Mouse (Mus musculus) cerebellum, adult 2 months (tissue): Measurements from ENCODE around the gene Igf2. TPM values are rescaled to one million over a fixed set of nuclear protein-coding genes. Genes with fewer than 3 reads are reported as not detected.

Experiments used
- DNase-seq, 2 experiments: peaks; one replicate each; pipeline ENCODE4 v3.0.0; 2021
- H3K27ac ChIP-seq: fragments of 200-500 bp; 2 replicates; pipeline ENCODE4 v1.5.1; 2012; ENCODE audit warnings: low read length, control low read depth, inconsistent platforms; ENCODE audit not compliant: insufficient read depth
- H3K27me3 ChIP-seq: fragments of 200-500 bp; 2 replicates; pipeline ENCODE4 v1.6.1; 2012; ENCODE audit warnings: inconsistent platforms, mild to moderate bottlenecking, low read length, moderate library complexity; ENCODE audit not compliant: control insufficient read depth, insufficient read depth
- H3K4me1 ChIP-seq: fragments of 200-500 bp; 2 replicates; pipeline ENCODE4 v1.6.1; 2011; ENCODE audit warnings: low read length; ENCODE audit not compliant: control insufficient read depth, insufficient read depth
- H3K4me3 ChIP-seq: fragments of 200-500 bp; replicated peaks from 2 replicates; pipeline ENCODE3; 2011; ENCODE audit warnings: mild to moderate bottlenecking, low read depth, low read length, control low read depth; ENCODE audit not compliant: insufficient read depth
- CTCF ChIP-seq: fragments of 200-500 bp; IDR thresholded peaks from 2 replicates; pipeline ENCODE4 v1.5.1; 2011; ENCODE audit warnings: low read depth, mild to moderate bottlenecking, control low read depth, low read length, moderate library complexity, borderline replicate concordance; ENCODE audit not compliant: insufficient read depth
- POLR2A ChIP-seq: fragments of 200-500 bp; IDR thresholded peaks from 2 replicates; pipeline ENCODE4 v1.6.1; 2011; ENCODE audit warnings: low read length, control low read depth, borderline replicate concordance; ENCODE audit not compliant: insufficient read depth
- WGBS: fragments of 180-500 bp; shearing (Covaris S2); methylation state at CpG from one replicate; pipeline ENCODE4 v1.1.7; 2018; 5-methylcytosine and 5-hydroxymethylcytosine counted together
- polyA plus RNA-seq: library from polyadenylated mRNA; depleted of rRNA; stranded (reverse); fragments of >200 nt; gene quantifications from 2 replicates; pipeline ENCODE4 v1.2.3, GENCODE M21; 2012

The Igf2 gene
- polyA plus RNA-seq, 1 experiment: 67.2 TPM

DNA sequence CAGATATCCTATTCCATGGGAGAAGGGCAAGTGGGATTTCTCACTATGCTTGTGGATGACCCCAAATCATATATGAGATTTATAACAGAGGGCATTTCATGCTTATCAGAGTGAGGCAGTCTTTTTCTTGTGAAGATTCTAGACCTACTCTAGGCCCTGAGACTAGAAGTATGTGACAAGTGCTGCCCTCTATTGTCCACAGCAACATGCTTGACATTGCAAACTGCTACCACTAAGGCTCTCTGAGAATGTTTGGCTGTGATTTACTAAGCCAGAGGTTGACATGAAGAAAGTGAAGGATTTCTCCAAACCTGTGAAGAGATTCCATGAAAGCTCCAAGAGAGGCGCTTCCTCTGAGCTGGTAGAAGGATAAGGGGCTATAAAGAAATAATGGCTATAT, 4.5 kb upstream of the Igf2 start:
- peaks cover 8% of the 10 kb centered on the region for H3K4me1 ChIP-seq
- TF ChIP-seq POLR2A: no peak
- TF ChIP-seq CTCF: peak; percentile 19; the same call in 1 of the 2 replicates
- 98% methylated on average over 1 of the region's 1 CpGs for WGBS
- no peak for DNase-seq
- no peak overlapping the region for H3K27ac ChIP-seq
- H3K4me3 ChIP-seq: no peak overlapping the region
- no peaks in the 10 kb centered on the region for H3K27me3 ChIP-seq

DNA sequence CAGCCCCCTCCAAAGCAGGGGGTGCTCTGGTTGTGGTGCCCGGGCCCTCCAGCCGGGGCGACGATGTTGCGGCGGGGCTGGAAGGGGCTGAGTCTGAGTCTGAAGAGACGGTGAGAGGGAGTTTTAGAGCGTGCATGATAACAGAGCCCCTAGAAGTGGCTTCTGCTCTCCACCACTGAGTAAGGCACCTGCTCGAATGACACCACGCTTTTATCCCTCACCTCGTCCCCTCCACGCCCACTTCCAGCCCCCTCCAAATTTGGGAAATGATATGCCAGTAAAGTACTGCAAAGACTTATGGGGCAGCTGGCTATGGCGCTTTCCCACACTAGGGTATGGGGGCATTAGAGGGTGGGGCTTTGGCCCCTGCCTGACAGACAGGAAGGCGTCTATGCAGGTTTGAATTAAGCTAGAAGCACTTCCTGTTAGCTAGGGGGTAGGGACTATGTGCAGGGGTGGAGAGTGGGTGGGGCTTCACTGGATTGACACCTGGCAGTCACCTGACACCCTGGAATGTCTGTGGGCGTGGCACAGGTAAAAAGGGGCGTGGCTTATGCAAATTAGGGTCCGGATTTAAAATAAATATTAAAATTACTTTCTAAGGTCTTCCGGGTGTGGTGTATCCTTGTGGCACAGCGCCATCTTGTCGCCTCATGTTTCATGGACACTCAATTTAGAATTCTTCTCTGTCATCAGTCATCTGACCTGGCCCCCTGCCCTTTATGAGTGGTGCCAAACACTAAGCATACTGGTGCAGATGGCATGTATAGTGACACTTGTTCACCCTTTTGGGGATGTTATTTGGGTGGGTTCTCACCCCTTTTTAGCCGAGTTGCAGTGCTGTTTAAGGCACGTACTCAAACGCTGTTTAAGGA, 3.4 kb upstream of the Igf2 start, which contains the start of gene Gm49394:
Gene Gm49394, minus strand, starts transcription at position 192 of the 875 bp plus-strand sequence.
- no peak within 1 kb of the TSS for H3K4me3 ChIP-seq
- WGBS: 76% methylated on average over 23 of the region's 23 CpGs
- H3K27me3 ChIP-seq: no peaks in the 10 kb centered on the region; the same call in 1 of the 2 replicates
- no peak for DNase-seq
- H3K4me1 ChIP-seq: peaks cover 6% of the 10 kb centered on the region
- no peak for TF ChIP-seq CTCF
- no peak for TF ChIP-seq POLR2A
- H3K27ac ChIP-seq: no peak within 1 kb of the TSS

- DNase-seq: no peak
- Histone ChIP-seq H3K4me3 (no peak overlapping the region), H3K4me1 (no peaks in the 10 kb centered on the region; the same call in 1 of the 2 replicates), H3K27ac (no peak overlapping the region), H3K27me3 (no peaks in the 10 kb centered on the region; the same call in 1 of the 2 replicates)
- no peak for TF ChIP-seq POLR2A
- TF ChIP-seq CTCF: no peak
- WGBS: 94% methylated on average over 1 of the region's 1 CpGs
Observed at GRCm38 (mm10) chr7:142668328-142668727, 1.7 kb upstream of the Igf2 start.

DNA sequence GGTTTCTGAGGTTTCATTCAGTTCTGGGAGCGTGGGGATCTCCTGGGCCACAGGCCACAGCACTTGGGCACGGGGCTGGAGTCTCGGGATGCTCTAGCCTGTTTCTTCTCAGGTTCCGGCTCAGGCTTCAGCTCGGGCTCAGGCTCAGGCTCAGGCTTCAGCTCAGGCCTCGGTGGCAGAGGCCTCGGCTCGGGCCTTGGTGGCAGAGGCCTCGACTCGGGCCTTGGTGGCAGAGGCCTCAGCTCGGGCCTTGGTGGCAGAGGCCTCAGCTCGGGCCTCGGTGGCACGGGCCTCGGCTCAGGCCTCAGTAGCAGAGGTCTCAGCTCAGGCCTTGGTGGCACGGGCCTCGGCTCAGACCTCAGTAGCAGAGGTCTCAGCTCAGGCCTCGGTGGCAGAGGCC, 905 bp upstream of the Igf2 start:
- Histone ChIP-seq H3K27ac (no peak overlapping the region), H3K4me3 (no peak overlapping the region), H3K4me1 (no peaks in the 10 kb centered on the region; the same call in 1 of the 2 replicates), H3K27me3 (no peaks in the 10 kb centered on the region; the same call in 1 of the 2 replicates)
- DNase-seq: no peak
- 98% methylated on average over 18 of the region's 18 CpGs for WGBS
- TF ChIP-seq CTCF: no peak
- TF ChIP-seq POLR2A: no peak

- no peaks in the 10 kb centered on the region; the same call in 1 of the 2 replicates for H3K27me3 ChIP-seq
- TF ChIP-seq POLR2A: no peak
- TF ChIP-seq CTCF: no peak
- H3K27ac ChIP-seq: no peak overlapping the region
- WGBS: 65% methylated on average over 4 of the region's 4 CpGs
- no peaks in the 10 kb centered on the region; the same call in 1 of the 2 replicates for H3K4me1 ChIP-seq
- no peak for DNase-seq
- H3K4me3 ChIP-seq: no peak overlapping the region
Observed at GRCm38 (mm10) chr7:142666109-142666508, 507 bp downstream of the Igf2 start.

GRCm38 (mm10) chr7:142665364-142665763, 1.3 kb downstream of the Igf2 start:
- Histone ChIP-seq H3K27me3 (no peaks in the 10 kb centered on the region; the same call in 1 of the 2 replicates), H3K27ac (no peak overlapping the region), H3K4me1 (no peaks in the 10 kb centered on the region; the same call in 1 of the 2 replicates), H3K4me3 (no peak overlapping the region)
- no peak for DNase-seq
- TF ChIP-seq POLR2A: no peak
- WGBS: 85% methylated on average over 5 of the region's 5 CpGs

DNA sequence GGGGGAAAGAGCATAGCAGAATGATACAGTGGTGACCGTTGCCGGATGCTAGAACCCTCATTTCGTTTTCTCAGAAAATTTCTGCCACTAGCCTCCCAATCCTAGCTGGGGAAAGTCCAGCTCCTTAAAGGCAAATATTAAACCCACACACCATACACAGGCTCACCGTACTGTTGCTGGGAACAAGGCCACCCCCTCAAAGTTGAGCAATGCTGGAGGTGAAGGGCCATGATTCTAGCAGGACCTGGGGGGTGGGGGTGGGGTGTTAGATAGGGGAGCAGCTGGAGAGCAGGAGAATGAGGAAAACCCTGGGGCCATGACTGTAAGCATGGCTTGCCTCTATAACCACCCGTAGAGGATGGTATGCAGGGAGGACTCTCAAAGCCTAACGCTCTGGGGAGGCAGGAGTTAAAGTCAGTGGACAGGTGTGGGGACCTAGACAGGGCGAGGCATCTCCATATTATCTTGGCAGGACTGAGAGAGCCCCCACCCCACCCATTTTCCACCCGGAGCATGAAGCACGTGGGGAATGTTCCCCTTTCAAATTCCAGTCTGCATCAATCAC, 2.1 kb downstream of the Igf2 start:
- Histone ChIP-seq H3K4me3 (no peak overlapping the region), H3K4me1 (no peaks in the 10 kb centered on the region; the same call in 1 of the 2 replicates), H3K27me3 (no peaks in the 10 kb centered on the region; the same call in 1 of the 2 replicates), H3K27ac (no peak overlapping the region)
- no peak for DNase-seq
- 19% methylated on average over 9 of the region's 9 CpGs for WGBS
- TF ChIP-seq POLR2A: no peak
- TF ChIP-seq CTCF: no peak

- H3K4me3 ChIP-seq: no peak overlapping the region
- no peak for DNase-seq
- peaks cover 3% of the 10 kb centered on the region; the same call in 1 of the 2 replicates for H3K27me3 ChIP-seq
- H3K27ac ChIP-seq: no peak overlapping the region
- TF ChIP-seq POLR2A: no peak
- no peak for TF ChIP-seq CTCF
- H3K4me1 ChIP-seq: no peaks in the 10 kb centered on the region; the same call in 1 of the 2 replicates
- WGBS: 3% methylated on average over 53 of the region's 53 CpGs
Observed at GRCm38 (mm10) chr7:142663931-142664421, 2.6 kb downstream of the Igf2 start.
